Mouse (Mus musculus): ENCODE data around the gene Nuak1. TPM values are rescaled to one million over a fixed set of nuclear protein-coding genes. Genes with fewer than 3 reads are reported as not detected.
A peak's percentile ranks its signal among the peaks of the same experiment; 100 is the strongest.

Gene Nuak1
- polyA plus RNA-seq, 1 experiment from 2014 or later = 3.5 TPM

DNA sequence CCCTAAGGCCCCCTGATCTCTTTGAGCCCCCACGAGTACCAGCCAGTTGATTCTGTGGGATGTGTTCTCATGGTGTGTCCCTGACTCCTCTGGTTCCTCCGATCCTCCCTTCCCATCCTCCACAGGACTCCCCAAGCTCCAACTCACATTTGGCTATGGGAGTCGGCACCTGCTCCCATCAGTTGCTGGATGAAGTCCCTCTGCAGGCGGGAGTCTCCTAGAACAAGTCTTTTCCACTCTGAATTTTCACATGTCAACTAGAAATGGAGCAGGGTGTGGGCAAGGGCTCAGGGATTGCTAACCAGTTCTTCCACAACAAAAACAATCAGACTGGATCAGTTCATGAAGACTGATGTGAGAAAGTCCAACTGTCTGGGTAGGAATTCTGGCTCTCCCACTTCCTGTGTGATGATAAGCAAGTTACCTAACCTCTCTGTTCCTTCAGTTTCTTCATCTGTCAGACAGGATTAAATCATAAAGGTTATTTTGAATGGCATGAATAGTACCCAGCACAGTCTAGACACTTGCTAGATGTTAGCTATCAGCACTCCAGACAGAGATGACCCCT, 36.7 kb upstream of the Nuak1 start:
- WGBS = 73% methylated on average over 4 of the region's 4 CpGs

DNA sequence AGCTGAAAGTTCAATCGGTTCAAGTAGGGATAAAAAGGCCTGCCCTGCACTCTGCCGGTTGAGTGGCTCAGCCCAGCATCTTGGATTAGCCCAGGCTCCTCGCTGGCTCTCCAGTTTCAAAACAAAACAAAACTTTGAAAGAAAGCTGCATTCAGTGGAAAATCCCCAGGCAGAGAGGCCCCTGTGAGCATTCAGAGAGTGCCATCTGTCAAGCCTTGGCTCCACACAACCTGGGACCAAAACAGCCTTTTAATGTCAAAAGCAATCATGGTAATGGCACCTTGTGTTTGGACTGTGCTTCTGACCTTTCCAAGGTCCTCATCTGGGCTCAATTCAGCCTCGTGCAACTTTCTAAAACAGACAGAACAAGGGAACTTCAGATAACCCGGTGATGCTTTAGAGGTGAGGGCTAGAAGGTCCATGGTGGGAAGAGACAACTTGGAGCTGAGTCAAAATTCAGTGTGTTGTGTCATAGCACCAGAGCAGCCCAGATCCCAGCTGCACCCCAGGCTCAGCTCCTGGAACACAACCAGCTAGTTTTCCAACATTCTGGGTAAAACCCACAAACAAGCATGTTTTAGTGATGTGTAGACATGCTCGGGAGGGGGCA, 27.3 kb upstream of the Nuak1 start:
- Histone ChIP-seq H3K9me3 (no peaks in the 10 kb centered on the region), H3K4me2 (replicated peaks) (no peak overlapping the region), H3K36me3 (no peaks in the 10 kb centered on the region), H3K9ac (no peak overlapping the region), H3K27ac (peak overlapping the region; percentile 30; the same call in 1 of the 2 replicates), H3K4me1 (peaks cover 6% of the 10 kb centered on the region; the same call in 1 of the 2 replicates), H3K27me3 (no peaks in the 10 kb centered on the region), H3K4me3 (no peak overlapping the region)
- WGBS = 18% methylated on average over 6 of the region's 6 CpGs
- ATAC-seq (ENCODE audit: insufficient number of reproducible peaks, insufficient read depth, low FRiP score, low TSS enrichment) = no peak

More for the DNA sequence above, 36.7 kb upstream of the Nuak1 start:
- H3K4me3 ChIP-seq = no peak overlapping the region
- no peaks in the 10 kb centered on the region for H3K27me3 ChIP-seq
- ATAC-seq (ENCODE audit: insufficient number of reproducible peaks, insufficient read depth, low FRiP score, low TSS enrichment) = no peak
- H3K9ac ChIP-seq = no peak overlapping the region
- H3K4me1 ChIP-seq = peaks cover 17% of the 10 kb centered on the region
- H3K27ac ChIP-seq = no peak overlapping the region
- H3K4me2 ChIP-seq (replicated peaks) = no peak overlapping the region
- H3K9me3 ChIP-seq = no peaks in the 10 kb centered on the region
- H3K36me3 ChIP-seq = no peaks in the 10 kb centered on the region

DNA sequence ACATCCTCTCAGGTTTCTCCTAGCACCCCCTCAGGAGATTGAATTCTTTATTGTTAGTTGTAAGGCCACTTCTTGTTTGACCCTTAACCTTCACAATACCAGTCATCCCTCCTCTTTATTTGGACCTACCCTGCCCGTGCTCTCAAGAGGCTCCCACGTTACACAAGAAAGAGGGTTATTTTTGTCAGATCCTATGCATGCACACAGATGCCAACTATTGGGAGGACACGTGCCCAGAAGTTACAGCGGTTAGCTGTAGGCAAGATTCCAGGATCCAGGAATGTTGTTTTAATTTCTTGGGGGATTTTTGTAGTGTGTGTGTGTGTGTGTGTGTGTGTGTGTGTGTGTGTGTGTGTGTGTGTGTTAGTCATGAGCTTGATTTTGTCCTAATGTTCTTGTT, 25.1 kb upstream of the Nuak1 start:
- no peaks in the 10 kb centered on the region for H3K36me3 ChIP-seq
- no peak overlapping the region for H3K4me3 ChIP-seq
- H3K9ac ChIP-seq = no peak overlapping the region
- no peak for ATAC-seq (ENCODE audit: insufficient number of reproducible peaks, insufficient read depth, low FRiP score, low TSS enrichment)
- H3K4me1 ChIP-seq = peaks cover 6% of the 10 kb centered on the region; the same call in 1 of the 2 replicates
- no peaks in the 10 kb centered on the region for H3K9me3 ChIP-seq
- no peak overlapping the region for H3K4me2 ChIP-seq (replicated peaks)
- H3K27ac ChIP-seq = no peak overlapping the region
- H3K27me3 ChIP-seq = no peaks in the 10 kb centered on the region
- WGBS = 47% methylated on average over 4 of the region's 4 CpGs

DNA sequence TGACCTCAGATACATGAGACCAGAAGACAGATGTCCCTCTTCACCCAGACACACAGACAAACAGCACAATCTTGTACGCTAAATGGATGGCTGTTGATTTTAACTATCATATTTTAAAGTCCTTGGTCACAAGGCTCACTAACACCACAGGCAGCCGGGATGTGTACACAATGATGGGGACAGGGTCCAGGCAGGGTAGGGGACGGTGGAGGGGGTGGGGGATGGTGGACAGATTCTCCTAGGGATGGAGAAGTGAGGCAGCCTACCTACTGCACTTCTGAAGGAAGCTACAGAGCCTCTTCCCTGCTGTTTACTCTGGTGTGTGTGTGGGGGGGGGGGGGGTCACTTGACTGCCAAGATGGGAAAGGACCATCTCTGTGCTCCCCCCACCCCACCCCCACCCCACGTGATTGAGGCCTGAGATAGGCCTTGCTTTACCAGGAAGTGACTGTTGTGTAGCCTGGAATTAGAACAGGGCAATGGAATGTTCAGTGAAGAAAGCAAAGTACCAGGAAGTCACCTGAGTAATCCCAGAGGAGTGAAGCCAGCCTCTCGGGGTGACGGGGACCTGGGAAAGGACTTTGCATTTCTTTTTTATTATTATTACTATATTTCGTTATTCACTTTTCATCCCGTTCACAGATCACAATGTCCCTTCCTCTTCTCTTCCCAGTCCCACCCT, 20.2 kb upstream of the Nuak1 start:
- Histone ChIP-seq H3K4me3 (no peak overlapping the region), H3K9me3 (no peaks in the 10 kb centered on the region), H3K9ac (no peak overlapping the region), H3K36me3 (no peaks in the 10 kb centered on the region), H3K27me3 (no peaks in the 10 kb centered on the region), H3K4me2 (replicated peaks) (no peak overlapping the region), H3K4me1 (no peaks in the 10 kb centered on the region), H3K27ac (no peak overlapping the region)
- ATAC-seq (ENCODE audit: insufficient number of reproducible peaks, insufficient read depth, low FRiP score, low TSS enrichment) = no peak
- 73% methylated on average over 8 of the region's 8 CpGs for WGBS

DNA sequence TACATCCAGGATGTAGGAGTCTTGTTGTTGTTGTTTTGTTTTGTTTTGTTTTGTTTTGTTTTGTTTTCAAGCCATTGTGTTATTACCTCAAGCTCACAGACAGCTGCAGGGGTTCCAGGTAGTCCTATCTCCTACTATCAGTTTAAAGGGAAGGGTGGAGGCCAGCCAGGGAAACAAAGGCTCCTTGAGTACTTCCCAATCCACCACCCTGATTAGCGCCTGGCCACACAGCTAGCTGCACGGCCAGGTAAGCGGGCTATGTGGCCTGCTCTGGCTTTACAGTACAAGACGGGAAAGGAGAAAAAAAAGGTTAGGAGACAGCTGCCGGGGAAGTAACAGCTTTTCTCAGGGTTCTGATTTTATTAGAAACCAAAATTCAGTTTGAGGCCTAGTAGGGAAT, 17.7 kb upstream of the Nuak1 start:
- WGBS = 70% methylated on average over 5 of the region's 5 CpGs
- Histone ChIP-seq H3K4me1 (no peaks in the 10 kb centered on the region), H3K9me3 (no peaks in the 10 kb centered on the region), H3K4me2 (replicated peaks) (no peak overlapping the region), H3K9ac (no peak overlapping the region), H3K36me3 (no peaks in the 10 kb centered on the region), H3K4me3 (no peak overlapping the region), H3K27me3 (no peaks in the 10 kb centered on the region), H3K27ac (no peak overlapping the region)
- no peak for ATAC-seq (ENCODE audit: insufficient number of reproducible peaks, insufficient read depth, low FRiP score, low TSS enrichment)

DNA sequence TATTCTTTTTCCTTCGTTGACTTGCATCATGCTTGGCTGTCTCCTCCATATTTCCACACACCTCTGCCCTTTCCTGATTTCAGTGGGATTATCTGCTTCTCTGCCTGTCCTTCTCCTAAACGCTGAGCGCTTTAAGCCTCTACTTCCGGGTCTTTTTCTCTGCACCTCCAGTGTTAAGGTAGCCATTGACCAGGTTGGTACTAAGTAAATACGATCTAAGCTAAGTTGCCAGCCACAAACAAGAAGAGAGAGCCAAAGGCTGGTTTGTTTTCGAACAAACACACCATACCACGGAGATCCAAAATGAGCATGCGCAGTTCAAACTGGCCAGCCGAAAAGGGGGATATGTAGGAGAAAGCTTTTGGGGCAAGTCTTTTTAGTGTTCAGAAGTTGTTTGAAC, 17.1 kb upstream of the Nuak1 start:
- WGBS = 85% methylated on average over 9 of the region's 9 CpGs
- no peak overlapping the region for H3K4me3 ChIP-seq
- H3K4me1 ChIP-seq = no peaks in the 10 kb centered on the region
- H3K27ac ChIP-seq = no peak overlapping the region
- H3K4me2 ChIP-seq (replicated peaks) = no peak overlapping the region
- no peak for ATAC-seq (ENCODE audit: insufficient number of reproducible peaks, insufficient read depth, low FRiP score, low TSS enrichment)
- no peaks in the 10 kb centered on the region for H3K9me3 ChIP-seq
- H3K9ac ChIP-seq = no peak overlapping the region
- H3K27me3 ChIP-seq = no peaks in the 10 kb centered on the region
- no peaks in the 10 kb centered on the region for H3K36me3 ChIP-seq

DNA sequence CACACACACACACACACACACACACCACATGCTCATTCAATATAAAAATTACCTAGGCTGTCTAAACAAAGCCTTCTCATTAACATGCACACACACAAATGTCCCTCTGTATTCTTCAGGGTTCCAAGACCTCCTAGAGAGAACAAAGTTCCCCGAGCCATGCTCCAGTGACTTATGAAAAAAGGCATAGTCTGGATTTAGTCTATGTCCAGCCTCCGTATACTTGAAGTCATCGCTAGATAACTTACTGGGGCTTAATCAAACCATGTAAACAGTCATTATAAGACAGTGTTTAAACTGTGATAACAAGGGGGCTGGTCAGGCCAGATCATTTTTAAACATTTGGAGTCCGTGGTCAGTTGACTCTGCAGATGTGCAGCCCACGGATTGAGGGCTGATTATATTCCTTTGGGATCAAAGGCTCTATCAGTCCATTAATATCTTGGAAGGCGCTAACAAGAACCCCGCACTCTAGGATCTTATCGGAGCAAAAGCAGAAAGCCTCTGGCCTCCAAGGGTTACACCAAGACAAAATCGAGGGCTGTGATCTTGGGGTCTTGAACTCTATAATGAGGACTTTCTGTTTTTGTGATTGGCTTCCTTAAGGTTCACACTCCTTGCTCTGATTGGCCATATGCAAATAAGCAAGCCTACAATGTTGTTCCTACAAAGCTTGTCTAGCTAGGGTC, 16.4 kb upstream of the Nuak1 start:
- Histone ChIP-seq H3K27me3 (no peaks in the 10 kb centered on the region), H3K4me1 (no peaks in the 10 kb centered on the region), H3K9ac (no peak overlapping the region), H3K27ac (no peak overlapping the region), H3K4me2 (replicated peaks) (no peak overlapping the region), H3K4me3 (no peak overlapping the region), H3K36me3 (no peaks in the 10 kb centered on the region), H3K9me3 (no peaks in the 10 kb centered on the region)
- 69% methylated on average over 9 of the region's 9 CpGs for WGBS
- ATAC-seq (ENCODE audit: insufficient number of reproducible peaks, insufficient read depth, low FRiP score, low TSS enrichment) = no peak

DNA sequence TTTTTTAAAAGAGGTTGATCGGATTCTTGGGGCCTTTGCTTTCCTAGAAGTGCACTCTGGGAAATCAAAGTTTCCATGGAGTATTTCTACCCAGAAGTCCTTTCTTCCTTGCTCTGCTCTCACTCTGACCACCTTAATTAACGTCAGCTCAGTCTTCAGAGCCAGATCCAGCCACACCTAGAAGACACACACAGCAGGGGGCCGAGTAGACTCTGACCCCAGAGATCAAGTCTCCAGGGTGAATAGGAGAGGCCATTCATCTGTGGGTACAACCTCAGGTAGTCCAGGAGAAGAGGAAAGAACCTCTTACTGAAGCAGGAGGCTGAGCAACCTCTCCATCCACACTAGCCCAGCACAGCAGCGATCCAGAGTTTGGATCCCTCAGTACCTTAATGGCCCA, 11.5 kb upstream of the Nuak1 start:
- no peaks in the 10 kb centered on the region for H3K36me3 ChIP-seq
- no peak overlapping the region for H3K27ac ChIP-seq
- WGBS = 65% methylated on average over 4 of the region's 4 CpGs
- no peak for ATAC-seq (ENCODE audit: insufficient number of reproducible peaks, insufficient read depth, low FRiP score, low TSS enrichment)
- peaks cover 7% of the 10 kb centered on the region; the same call in 1 of the 2 replicates for H3K4me1 ChIP-seq
- H3K9me3 ChIP-seq = no peaks in the 10 kb centered on the region
- H3K27me3 ChIP-seq = no peaks in the 10 kb centered on the region
- H3K9ac ChIP-seq = no peak overlapping the region
- no peak overlapping the region for H3K4me3 ChIP-seq
- no peak overlapping the region for H3K4me2 ChIP-seq (replicated peaks)

DNA sequence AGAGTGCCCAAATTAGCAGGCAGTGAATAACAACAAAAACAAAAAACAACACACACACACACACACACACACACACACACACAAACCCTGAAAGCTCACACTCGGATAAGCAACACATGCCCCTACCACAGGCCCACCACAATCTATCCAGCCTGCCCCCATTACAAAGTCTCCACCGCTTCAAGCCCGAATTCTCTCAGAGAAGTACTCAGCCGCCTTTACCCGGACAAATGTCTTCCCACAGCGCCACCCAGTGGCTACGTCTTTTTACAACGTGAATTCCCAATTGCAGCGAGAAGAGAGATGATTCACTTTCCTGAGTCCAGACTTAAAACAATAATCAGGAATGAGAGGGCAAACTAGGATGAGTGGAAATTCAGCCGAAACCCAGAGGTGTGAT, 10.3 kb upstream of the Nuak1 start:
- Histone ChIP-seq H3K9me3 (no peaks in the 10 kb centered on the region), H3K27me3 (no peaks in the 10 kb centered on the region), H3K4me1 (peaks cover 7% of the 10 kb centered on the region; the same call in 1 of the 2 replicates), H3K36me3 (no peaks in the 10 kb centered on the region), H3K27ac (no peak overlapping the region), H3K9ac (no peak overlapping the region), H3K4me2 (replicated peaks) (no peak overlapping the region), H3K4me3 (no peak overlapping the region)
- no peak for ATAC-seq (ENCODE audit: insufficient number of reproducible peaks, insufficient read depth, low FRiP score, low TSS enrichment)
- 4% methylated on average over 10 of the region's 10 CpGs for WGBS

DNA sequence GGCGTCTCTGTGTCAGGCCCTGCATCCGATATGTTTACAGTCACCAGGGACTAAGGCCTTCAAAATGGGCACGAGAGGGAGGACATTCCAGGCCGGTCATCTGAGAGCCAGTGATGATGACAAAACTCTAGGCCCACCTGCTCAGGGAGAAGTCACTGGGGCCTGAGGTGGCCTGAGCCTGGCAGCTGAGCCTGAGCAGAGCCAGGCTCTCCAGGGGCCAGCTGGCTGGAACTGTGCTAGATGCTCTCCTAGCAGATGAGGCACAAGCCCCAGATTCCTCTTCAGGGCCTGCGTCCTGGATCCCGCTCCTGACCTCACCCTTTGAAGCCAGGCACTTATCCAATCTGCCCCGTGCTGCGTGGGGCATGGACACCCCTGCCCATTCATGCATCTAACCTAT, 9.3 kb upstream of the Nuak1 start:
- 65% methylated on average over 8 of the region's 8 CpGs for WGBS
- H3K4me3 ChIP-seq = no peak overlapping the region
- no peak for ATAC-seq (ENCODE audit: insufficient number of reproducible peaks, insufficient read depth, low FRiP score, low TSS enrichment)

DNA sequence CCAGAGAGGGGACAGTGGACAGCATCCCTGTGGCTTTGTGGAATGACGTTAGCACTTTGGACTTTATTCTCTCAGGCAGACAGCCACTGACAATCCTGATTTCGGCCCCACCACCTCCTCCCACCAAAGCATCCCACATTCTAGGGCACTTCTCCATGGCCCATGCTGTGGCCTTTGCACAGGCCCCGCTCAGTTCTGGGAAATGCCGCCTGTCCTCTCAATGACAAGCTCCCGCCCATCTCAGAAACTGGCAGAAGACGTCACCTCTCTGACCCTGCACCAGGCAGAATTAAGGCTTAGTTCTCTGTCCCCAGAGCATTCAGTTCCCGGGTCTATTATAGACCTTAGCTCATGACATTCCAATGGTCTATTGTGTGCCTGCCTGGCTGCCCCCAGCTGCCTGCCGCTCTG, 7.0 kb upstream of the Nuak1 start:
- H3K27ac ChIP-seq = no peak overlapping the region
- 20% methylated on average over 8 of the region's 8 CpGs for WGBS

More for the DNA sequence above, 9.3 kb upstream of the Nuak1 start:
- no peak overlapping the region for H3K27ac ChIP-seq
- no peaks in the 10 kb centered on the region for H3K27me3 ChIP-seq
- H3K9ac ChIP-seq = no peak overlapping the region
- peaks cover 7% of the 10 kb centered on the region; the same call in 1 of the 2 replicates for H3K4me1 ChIP-seq
- no peaks in the 10 kb centered on the region for H3K9me3 ChIP-seq
- H3K36me3 ChIP-seq = no peaks in the 10 kb centered on the region
- no peak overlapping the region for H3K4me2 ChIP-seq (replicated peaks)

DNA sequence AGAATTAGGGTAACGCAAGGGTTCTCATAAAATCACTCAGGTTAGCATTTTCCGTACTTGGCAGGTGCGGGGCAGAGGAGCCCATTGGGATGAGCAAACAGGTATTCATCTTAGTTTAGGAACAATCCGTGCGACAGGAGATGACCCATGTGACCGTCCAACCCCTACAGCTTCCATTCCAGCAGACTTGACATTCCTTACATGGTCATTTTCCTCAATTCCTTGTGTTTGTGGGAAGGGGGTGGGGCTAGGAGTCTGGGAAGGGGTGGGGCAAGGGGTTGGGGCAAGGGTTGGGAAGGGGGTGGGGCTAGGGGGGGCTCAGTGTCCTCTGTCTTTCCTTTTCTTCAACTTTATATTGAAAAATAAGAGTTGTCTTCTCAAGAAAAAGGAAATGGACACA, 6.3 kb upstream of the Nuak1 start:
- no peak overlapping the region for H3K9ac ChIP-seq
- peaks cover 26% of the 10 kb centered on the region for H3K4me1 ChIP-seq
- no peaks in the 10 kb centered on the region for H3K9me3 ChIP-seq
- no peaks in the 10 kb centered on the region for H3K36me3 ChIP-seq
- no peak overlapping the region for H3K27ac ChIP-seq
- H3K4me3 ChIP-seq = no peak overlapping the region
- H3K27me3 ChIP-seq = no peaks in the 10 kb centered on the region
- 80% methylated on average over 6 of the region's 6 CpGs for WGBS
- no peak overlapping the region for H3K4me2 ChIP-seq (replicated peaks)
- ATAC-seq (ENCODE audit: insufficient number of reproducible peaks, insufficient read depth, low FRiP score, low TSS enrichment) = no peak

More for the DNA sequence above, 7.0 kb upstream of the Nuak1 start:
- no peak overlapping the region for H3K4me3 ChIP-seq
- no peak overlapping the region for H3K9ac ChIP-seq
- no peaks in the 10 kb centered on the region for H3K36me3 ChIP-seq
- H3K27me3 ChIP-seq = no peaks in the 10 kb centered on the region
- no peak overlapping the region for H3K4me2 ChIP-seq (replicated peaks)
- no peaks in the 10 kb centered on the region for H3K9me3 ChIP-seq
- no peak for ATAC-seq (ENCODE audit: insufficient number of reproducible peaks, insufficient read depth, low FRiP score, low TSS enrichment)
- H3K4me1 ChIP-seq = peaks cover 19% of the 10 kb centered on the region

Data from embryonic facial prominence, embryonic 12.5 days (tissue).